Mouse (Mus musculus): ENCODE data around the gene Jpt1. TPM values are rescaled to one million over a fixed set of nuclear protein-coding genes. Genes with fewer than 3 reads are reported as not detected.
"Not testable (repeated sequence)": the region's sequence is repeated elsewhere in the genome, so short reads cannot be mapped to it uniquely, and the experiment has no call there.

Gene Jpt1
- 483 and 492 TPM in 2 replicates for polyA plus RNA-seq (2016; fragmentation: Nextera tagmentation; extraction: Ambion mirVana)

DNA sequence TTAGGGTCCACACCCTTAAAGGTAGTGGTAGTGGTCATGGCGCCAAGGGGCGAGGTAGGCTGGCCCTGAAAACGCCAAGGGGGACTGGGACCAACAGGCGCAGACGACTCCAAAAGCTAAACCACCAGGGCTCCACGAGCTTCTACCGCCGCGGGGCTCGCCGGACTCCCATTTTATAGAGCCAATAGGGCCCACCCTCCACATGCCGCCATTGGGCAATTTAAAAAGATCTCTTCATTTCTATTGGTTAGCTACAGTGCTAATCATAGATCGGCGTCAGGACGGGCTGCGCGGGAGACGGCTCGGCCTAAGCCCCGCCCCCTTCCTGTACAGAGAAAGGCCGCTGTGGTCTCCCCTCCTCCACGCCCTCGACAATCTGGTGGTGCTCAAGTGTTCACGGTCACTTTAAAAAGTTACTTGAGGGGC lies at the start of gene Jpt1:
Gene Jpt1 (minus strand): TSS at position 150 of the 426 bp plus-strand sequence.
- Histone ChIP-seq H3K4me3 (peak within 1 kb of the TSS; percentile 98), H3K4me1 (peaks cover 48% of the 10 kb centered on the region), H3K36me3 (peaks cover 7% of the 10 kb centered on the region; the same call in 1 of the 2 replicates), H3K9me3 (replicated peaks) (no peaks in the 10 kb centered on the region), H3K27me3 (ENCODE audit: low read depth, poor library complexity, severe bottlenecking) (no peaks in the 10 kb centered on the region), H3K27ac (peak within 1 kb of the TSS; percentile 95)
- peak; percentile 94 for DNase-seq (ENCODE audit: low spot score)
- WGBS, result under 1% methylated on average over 24 of the region's 24 CpGs

GRCm38 (mm10) chr11:115563406-115563805 lies 49.2 kb upstream of the Jpt1 start:
- Histone ChIP-seq H3K27ac (peak overlapping the region; percentile 99), H3K4me3 (peak overlapping the region; percentile 75), H3K9me3 (replicated peaks) (no peaks in the 10 kb centered on the region), H3K4me1 (peaks cover 18% of the 10 kb centered on the region), H3K27me3 (ENCODE audit: low read depth, poor library complexity, severe bottlenecking) (no peaks in the 10 kb centered on the region), H3K36me3 (peaks cover 27% of the 10 kb centered on the region)
- no peak for DNase-seq (ENCODE audit: low spot score)
- WGBS, result 45% methylated on average over 4 of the region's 4 CpGs

DNA sequence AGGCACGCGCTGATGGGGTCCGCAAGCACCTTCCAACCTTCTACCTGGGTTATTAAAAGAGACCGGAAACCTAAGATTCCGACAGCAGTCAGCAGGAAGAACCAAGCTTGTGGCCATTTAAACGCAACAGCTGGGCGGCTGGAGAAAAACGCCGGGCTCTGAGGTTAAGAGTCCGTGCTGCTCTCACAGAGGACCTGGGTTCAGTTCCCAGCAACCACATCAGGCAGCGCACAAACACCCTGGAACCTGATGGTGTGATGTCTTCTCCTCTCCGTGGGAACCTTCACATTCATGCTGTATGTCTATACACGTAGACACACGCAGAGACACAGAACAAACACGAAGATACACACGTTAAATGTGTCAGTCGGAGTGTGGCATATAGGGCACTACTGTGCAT lies 41.5 kb upstream of the Jpt1 start:
- Histone ChIP-seq H3K9me3 (replicated peaks) (no peaks in the 10 kb centered on the region), H3K4me3 (no peak overlapping the region), H3K4me1 (no peaks in the 10 kb centered on the region), H3K27ac (no peak overlapping the region), H3K36me3 (no peaks in the 10 kb centered on the region), H3K27me3 (ENCODE audit: low read depth, poor library complexity, severe bottlenecking) (no peaks in the 10 kb centered on the region)
- DNase-seq (ENCODE audit: low spot score), result no peak
- 79% methylated on average over 17 of the region's 17 CpGs for WGBS

DNA sequence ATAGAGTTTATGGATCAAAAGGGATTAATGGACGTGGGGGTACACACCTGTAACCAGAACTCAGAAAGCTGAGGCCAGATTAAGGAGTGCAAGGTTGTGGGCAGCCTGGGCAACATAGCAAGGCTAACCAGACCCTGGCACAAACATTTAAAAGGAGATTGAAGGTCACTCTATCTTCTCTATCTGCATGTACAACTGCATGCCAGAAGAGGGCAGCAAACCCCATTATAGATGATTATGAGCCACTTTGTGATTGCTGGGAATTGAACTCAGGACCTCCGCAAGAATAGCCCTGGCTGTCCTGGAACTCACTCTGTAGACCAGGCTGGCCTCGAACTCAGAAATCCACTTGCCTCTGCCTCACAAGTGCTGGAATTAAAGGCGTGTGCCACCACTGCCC lies 38.6 kb upstream of the Jpt1 start:
- WGBS, result 62% methylated on average over 4 of the region's 4 CpGs
- Histone ChIP-seq H3K36me3 (no peaks in the 10 kb centered on the region), H3K4me1 (no peaks in the 10 kb centered on the region), H3K4me3 (no peak overlapping the region), H3K27me3 (ENCODE audit: low read depth, poor library complexity, severe bottlenecking) (no peaks in the 10 kb centered on the region), H3K27ac (no peak overlapping the region), H3K9me3 (replicated peaks) (no peaks in the 10 kb centered on the region)
- DNase-seq (ENCODE audit: low spot score), result no peak

DNA sequence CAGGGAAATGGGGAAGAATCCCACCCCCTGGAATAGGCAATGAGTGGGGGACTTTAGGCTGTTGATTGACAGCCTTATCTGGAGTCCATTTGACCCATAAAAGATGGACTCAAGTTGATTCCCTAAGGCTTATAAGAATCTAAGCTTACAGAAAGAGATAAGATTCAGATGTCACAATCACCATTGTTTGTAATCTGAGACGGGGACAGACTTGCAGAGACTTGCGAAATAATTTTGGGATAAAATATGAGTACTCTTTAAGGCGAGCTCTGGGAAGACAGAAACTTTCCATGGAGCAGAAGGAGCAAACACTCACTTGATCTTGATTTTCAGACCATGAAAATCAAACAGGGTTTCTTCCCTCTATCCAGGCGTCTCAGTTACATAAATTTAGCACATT lies 29.4 kb upstream of the Jpt1 start:
- Histone ChIP-seq H3K4me3 (no peak overlapping the region), H3K27ac (no peak overlapping the region), H3K27me3 (ENCODE audit: low read depth, poor library complexity, severe bottlenecking) (peaks cover 5% of the 10 kb centered on the region), H3K9me3 (replicated peaks) (no peaks in the 10 kb centered on the region), H3K4me1 (no peaks in the 10 kb centered on the region), H3K36me3 (no peaks in the 10 kb centered on the region)
- no peak for DNase-seq (ENCODE audit: low spot score)
- 87% methylated on average over 4 of the region's 4 CpGs for WGBS

- Histone ChIP-seq H3K27me3 (ENCODE audit: low read depth, poor library complexity, severe bottlenecking) (no peaks in the 10 kb centered on the region), H3K27ac (no peak overlapping the region), H3K4me3 (no peak overlapping the region), H3K4me1 (peaks cover 18% of the 10 kb centered on the region), H3K36me3 (peaks cover 13% of the 10 kb centered on the region), H3K9me3 (replicated peaks) (no peaks in the 10 kb centered on the region)
- no peak for DNase-seq (ENCODE audit: low spot score)
- WGBS, result 76% methylated on average over 2 of the region's 2 CpGs
Observed at GRCm38 (mm10) chr11:115538045-115538444, 23.9 kb upstream of the Jpt1 start.

DNA sequence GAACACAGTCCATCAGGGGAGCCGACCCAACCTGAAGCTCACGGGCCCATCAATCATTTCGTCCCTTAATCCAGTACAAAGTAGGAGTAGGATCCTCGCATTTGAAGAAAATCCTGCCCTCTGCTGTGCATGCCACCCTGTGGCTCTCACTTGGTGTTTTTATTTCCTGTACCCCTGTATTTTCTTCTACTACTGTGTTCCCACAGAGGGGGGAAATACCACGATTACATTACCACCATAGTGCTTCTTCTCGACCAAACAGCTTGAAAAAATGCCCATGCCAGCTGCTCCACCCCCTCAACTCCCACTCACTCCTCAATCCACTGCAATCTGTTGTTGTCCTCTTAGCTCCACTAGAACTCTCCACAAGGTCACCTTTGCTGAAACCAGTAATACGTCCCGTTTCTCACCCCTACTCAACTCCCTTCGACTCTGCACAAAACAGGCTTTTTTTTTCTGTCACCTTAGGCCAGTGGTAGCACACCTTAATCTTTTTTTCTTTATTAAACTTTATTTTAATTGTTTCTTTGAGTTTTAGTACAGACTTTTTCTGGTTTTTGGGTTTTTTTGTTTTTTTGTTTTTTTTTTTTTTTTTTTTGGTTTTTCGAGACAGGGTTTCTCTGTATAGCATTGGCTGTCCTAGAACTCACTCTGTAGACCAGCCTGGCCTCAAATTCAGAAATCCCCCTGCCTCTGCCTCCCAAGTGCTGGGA lies 22.8 kb upstream of the Jpt1 start:
- H3K27me3 ChIP-seq (ENCODE audit: low read depth, poor library complexity, severe bottlenecking), result no peaks in the 10 kb centered on the region
- no peak for DNase-seq (ENCODE audit: low spot score)
- H3K36me3 ChIP-seq, result peaks cover 24% of the 10 kb centered on the region
- peaks cover 18% of the 10 kb centered on the region for H3K4me1 ChIP-seq
- H3K9me3 ChIP-seq (replicated peaks), result no peaks in the 10 kb centered on the region
- H3K27ac ChIP-seq, result peak overlapping the region; percentile 100
- peak overlapping the region; percentile 99 for H3K4me3 ChIP-seq
- 84% methylated on average over 10 of the region's 10 CpGs for WGBS

DNA sequence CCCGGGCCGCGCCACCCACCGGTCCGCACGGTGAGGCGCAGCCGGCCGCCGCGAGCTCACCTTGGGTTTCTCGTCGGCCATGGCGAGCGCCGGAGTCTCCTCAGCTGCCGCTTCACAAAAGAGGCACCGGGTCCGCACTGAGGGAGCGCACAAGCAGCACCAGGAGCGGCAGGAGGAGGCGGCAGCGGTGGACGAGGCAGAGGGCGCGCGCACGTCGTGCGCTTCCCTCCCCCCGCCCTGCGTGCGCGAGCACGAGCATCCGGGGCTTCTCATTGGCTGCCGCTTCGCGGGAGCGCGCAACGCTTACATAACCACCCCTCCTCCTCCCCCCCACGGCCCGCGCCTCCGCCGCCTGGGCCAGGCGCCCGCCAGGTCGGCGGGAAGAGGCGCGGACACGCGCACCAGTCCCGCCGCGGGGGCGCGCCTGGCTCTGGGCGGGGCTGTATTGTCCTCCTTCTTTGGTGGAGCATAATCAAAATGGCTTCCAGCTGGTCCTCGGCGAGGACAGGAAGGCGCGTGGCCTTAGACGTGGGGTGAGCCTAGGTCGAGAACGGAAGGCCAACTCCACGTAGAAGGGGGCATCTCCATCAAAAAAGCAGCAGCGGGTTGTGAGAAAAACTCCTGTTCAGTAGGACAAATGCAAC lies 22.0 kb upstream of the Jpt1 start, which contains the start of gene Sumo2:
Gene Sumo2 (minus strand): TSS at position 239 of the 644 bp plus-strand sequence.
- Histone ChIP-seq H3K4me3 (peak within 1 kb of the TSS; percentile 99), H3K27me3 (ENCODE audit: low read depth, poor library complexity, severe bottlenecking) (no peaks in the 10 kb centered on the region), H3K27ac (peak within 1 kb of the TSS; percentile 100), H3K9me3 (replicated peaks) (no peaks in the 10 kb centered on the region), H3K4me1 (peaks cover 18% of the 10 kb centered on the region), H3K36me3 (peaks cover 32% of the 10 kb centered on the region)
- peak; percentile 100 for DNase-seq (ENCODE audit: low spot score)
- WGBS, result under 1% methylated on average over 64 of the region's 70 CpGs

- Histone ChIP-seq H3K27me3 (ENCODE audit: low read depth, poor library complexity, severe bottlenecking) (no peaks in the 10 kb centered on the region), H3K4me1 (peaks cover 18% of the 10 kb centered on the region), H3K9me3 (replicated peaks) (no peaks in the 10 kb centered on the region), H3K27ac (peak overlapping the region; percentile 100), H3K36me3 (peaks cover 39% of the 10 kb centered on the region), H3K4me3 (peak overlapping the region; percentile 99)
- under 1% methylated on average over 84 of the region's 84 CpGs for WGBS
- DNase-seq (ENCODE audit: low spot score), result peak; percentile 78
Observed at GRCm38 (mm10) chr11:115535401-115536037, 21.3 kb upstream of the Jpt1 start.

GRCm38 (mm10) chr11:115534759-115535371 lies 20.7 kb upstream of the Jpt1 start:
- H3K36me3 ChIP-seq, result peaks cover 45% of the 10 kb centered on the region
- WGBS, result 9% methylated on average over 11 of the region's 11 CpGs
- H3K9me3 ChIP-seq (replicated peaks), result no peaks in the 10 kb centered on the region
- peak overlapping the region; percentile 100 for H3K27ac ChIP-seq
- peaks cover 18% of the 10 kb centered on the region for H3K4me1 ChIP-seq
- no peaks in the 10 kb centered on the region for H3K27me3 ChIP-seq (ENCODE audit: low read depth, poor library complexity, severe bottlenecking)
- peak overlapping the region; percentile 99 for H3K4me3 ChIP-seq
- no peak for DNase-seq (ENCODE audit: low spot score)

DNA sequence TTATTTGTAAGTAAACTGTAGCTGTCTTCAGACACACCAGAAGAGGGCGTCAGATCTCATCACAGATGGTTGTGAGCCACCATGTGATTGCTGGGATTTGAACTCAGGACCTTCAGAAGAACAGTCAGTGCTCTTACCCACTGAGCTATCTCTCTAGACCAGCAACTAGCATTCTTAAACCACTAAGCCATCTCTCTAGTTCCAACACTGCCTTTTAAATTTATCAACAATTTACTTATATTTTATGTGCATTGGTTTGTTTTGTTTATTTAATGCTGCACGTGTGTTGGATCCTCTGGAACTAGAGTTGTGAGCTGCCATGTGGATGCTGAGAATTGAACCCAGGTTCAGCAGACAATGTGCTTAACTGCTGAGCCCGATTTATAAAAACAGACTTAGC lies 12.3 kb upstream of the Jpt1 start:
- peaks cover 93% of the 10 kb centered on the region for H3K36me3 ChIP-seq
- H3K27me3 ChIP-seq (ENCODE audit: low read depth, poor library complexity, severe bottlenecking); H3K9me3 ChIP-seq (replicated peaks); DNase-seq (ENCODE audit: low spot score); H3K4me3 ChIP-seq; H3K4me1 ChIP-seq; H3K27ac ChIP-seq: not testable (repeated sequence)
- 89% methylated on average over 3 of the region's 3 CpGs for WGBS

DNA sequence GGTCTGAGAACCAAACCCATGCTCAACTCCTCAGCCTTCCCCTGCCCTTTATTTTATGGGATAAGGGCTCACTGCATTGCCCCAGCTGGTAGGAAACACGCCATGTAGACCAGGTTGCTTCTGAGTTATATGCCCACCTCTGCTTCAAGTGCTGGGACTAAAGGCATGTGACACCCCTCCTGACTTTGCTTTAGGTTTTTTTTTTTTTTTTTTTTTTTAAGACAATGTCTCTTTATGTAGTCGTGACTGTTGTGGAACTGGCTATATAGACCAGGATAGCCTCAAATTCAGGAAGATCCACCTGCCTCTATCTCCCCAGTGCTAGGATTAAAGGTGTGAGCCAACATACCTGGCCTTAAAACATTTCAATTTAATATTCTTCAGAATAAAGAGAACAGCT lies 8.5 kb upstream of the Jpt1 start:
- Histone ChIP-seq H3K4me1 (no peaks in the 10 kb centered on the region), H3K27me3 (ENCODE audit: low read depth, poor library complexity, severe bottlenecking) (no peaks in the 10 kb centered on the region), H3K4me3 (no peak overlapping the region), H3K27ac (no peak overlapping the region), H3K36me3 (peaks cover 67% of the 10 kb centered on the region), H3K9me3 (replicated peaks) (no peaks in the 10 kb centered on the region)
- WGBS, result 81% methylated on average over 2 of the region's 2 CpGs
- no peak for DNase-seq (ENCODE audit: low spot score)

DNA sequence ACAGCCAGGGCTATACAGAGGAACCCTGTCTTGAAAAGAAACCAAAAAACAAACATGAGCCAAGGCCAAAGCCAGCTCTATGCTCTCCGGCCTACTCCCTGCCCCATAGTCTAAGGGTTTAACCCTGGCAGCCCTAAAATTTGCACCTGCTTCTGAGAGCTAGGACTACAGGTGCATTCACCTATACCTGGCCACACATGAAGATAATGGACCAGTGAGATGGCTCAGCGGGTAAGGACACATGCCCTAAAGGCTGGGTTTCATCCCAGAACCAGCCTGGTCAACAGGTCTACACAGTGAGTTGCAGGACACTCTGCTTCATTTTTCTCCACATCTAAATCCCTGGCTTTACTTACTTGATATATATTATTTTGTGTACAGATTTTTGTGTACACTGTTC lies 8.1 kb upstream of the Jpt1 start:
- DNase-seq (ENCODE audit: low spot score), result no peak
- peaks cover 62% of the 10 kb centered on the region for H3K36me3 ChIP-seq
- H3K4me1 ChIP-seq, result no peaks in the 10 kb centered on the region
- no peak overlapping the region for H3K4me3 ChIP-seq
- WGBS, result 89% methylated on average over 2 of the region's 2 CpGs
- H3K27me3 ChIP-seq (ENCODE audit: low read depth, poor library complexity, severe bottlenecking), result no peaks in the 10 kb centered on the region
- no peak overlapping the region for H3K27ac ChIP-seq
- no peaks in the 10 kb centered on the region for H3K9me3 ChIP-seq (replicated peaks)

Data from limb, embryonic 10.5 days (tissue).